Mouse (Mus musculus) WW6 (cell line): ENCODE data around the gene Pfkfb3.
"Not testable (repeated sequence)": the region's sequence is repeated elsewhere in the genome, so short reads cannot be mapped to it uniquely, and the experiment has no call there.

ENCODE experiments used
- DNase-seq: peaks from one replicate; pipeline ENCODE4 v3.0.0-alpha.2; 2013; ENCODE audit warnings: low read depth, low spot score

The Pfkfb3 gene

DNA sequence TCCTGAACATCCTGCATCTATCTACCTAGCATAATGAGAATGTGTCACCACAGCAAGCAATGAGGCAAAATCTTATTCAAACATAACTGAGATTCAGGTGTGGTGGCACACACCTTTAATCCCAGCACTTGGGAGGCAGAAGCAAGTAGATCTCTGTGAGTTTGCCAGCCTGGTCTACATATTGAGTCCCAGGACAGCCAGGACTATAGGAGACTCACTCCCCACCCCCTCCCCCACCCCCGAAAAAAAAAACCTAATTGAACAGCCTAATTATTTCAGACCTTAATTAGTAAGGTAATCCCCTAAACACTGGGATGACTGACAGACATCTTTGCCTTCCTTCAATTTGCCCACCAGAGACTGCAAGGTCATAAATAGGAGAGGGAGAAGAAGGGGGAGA is 2.2 kb downstream of the Pfkfb3 start:
- DNase-seq, result no peak

DNA sequence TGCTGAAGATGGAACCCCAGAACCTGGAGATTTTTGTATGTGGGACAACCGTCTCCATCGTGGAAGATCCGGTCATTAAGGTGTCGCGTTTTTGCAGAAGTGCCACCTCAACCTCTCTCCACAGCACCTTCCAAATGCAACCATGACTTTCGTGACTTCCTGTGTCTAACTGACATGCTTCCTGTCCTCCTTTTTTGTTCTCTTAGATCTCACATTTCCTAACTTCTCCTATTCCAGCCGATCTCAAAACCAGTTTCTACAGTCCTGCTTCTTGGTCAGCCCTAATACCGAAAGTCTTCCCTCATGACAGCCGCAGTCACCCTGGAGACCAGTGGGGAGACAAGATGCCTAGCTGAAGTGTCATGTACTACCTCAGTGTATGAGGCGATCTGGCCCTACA is 5.4 kb downstream of the Pfkfb3 start:
- no peak for DNase-seq

- DNase-seq, result no peak
Observed at GRCm38 (mm10) chr2:11547609-11548008, 6.3 kb downstream of the Pfkfb3 start.

DNA sequence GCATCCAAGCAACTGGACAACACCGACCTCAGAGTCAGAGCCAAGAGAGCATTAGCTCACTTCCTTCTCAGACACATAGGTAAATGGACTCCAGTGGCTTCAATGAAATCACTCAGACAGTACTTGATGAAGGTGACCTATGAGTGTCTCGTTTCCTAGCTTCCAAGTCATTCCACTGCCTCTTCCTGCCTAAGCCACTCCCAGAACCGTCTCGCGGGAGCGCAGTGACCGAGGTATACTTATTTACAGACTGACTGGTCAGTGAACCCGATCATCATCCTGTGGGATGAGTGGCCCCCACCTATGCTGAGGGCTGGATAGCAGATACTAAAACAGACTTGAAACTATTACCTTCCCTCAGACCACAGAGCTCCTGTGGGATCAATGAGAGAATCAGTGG is 7.8 kb downstream of the Pfkfb3 start:
- no peak for DNase-seq

DNA sequence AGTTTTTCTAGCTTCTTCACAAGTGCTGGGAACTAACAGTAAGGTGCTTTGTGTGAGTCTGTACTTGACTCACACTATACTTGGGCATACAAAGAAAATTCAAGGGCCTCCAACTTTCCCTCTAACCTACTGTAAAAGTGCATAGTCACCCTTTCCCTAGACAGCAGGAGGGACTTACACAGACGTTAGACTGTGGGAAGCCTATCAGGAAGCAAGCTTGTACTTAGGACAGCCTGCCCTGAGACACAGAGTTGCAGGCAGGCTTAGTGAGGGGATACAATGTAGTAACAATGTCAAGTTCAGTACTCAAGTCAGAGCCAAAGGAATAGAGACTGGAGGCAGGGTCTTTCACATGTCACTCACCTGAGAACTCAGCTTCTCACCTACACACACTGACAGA is 8.5 kb downstream of the Pfkfb3 start:
- no peak for DNase-seq

DNA sequence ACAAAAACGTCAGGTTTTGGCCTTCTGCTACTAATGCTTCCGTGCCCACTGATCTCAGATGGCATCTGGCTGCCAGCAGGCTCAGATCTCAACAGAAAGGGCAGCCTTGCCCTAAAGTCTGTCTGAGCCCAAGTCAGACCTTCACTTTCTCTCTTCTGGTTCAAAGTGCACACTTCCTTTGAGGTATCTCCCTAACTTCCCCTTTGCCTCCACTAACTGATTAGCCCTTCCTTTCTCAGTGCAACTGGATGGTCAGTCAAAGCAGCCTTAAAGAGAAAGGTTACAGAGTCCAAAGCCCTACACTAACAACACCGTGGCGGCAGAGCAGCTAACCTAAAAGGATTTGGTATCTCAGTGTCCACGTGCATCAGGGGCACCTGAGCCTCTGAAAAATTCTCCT is 9.5 kb downstream of the Pfkfb3 start:
- no peak for DNase-seq

DNA sequence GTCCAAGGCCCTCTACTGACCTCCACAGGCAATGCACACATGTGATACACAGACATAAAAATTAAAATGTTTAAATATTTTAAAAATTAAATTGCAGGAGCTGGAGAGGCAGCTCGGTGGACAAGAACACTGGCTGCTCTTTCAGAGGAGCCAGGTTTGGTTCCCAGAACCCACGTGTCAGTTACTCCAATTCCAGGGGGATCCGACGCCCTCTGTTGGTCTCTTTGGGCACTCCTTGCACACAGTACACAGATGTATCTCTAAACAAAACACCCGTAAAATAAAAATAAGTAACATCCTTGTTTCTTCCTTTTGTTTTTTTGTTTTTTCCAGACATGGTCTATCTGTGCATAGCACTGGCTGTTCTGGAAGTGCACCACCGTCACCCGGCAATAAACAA is 10.7 kb downstream of the Pfkfb3 start:
- DNase-seq, result no peak

DNA sequence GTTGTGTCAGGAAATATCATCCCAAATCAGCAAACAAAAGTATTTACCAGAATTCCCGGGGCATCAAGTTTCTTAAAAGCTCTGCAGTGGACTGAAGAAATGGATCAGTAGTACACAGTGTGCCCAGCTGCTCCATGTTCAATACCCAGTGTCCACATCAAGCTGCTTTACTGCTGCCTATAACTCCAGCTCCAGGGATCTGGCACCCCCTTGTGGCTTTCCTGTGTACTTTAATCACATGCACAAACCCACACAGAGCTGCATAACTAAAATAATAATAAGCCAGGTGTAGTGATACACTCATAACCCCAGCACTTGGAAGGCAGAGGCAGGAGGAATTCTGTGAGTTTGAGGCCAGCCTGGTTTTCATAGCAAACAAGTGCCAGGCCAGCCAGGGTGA is 11.2 kb downstream of the Pfkfb3 start:
- DNase-seq, result no peak

GRCm38 (mm10) chr2:11542121-11542520 is 11.8 kb downstream of the Pfkfb3 start:
- DNase-seq, result no peak

DNA sequence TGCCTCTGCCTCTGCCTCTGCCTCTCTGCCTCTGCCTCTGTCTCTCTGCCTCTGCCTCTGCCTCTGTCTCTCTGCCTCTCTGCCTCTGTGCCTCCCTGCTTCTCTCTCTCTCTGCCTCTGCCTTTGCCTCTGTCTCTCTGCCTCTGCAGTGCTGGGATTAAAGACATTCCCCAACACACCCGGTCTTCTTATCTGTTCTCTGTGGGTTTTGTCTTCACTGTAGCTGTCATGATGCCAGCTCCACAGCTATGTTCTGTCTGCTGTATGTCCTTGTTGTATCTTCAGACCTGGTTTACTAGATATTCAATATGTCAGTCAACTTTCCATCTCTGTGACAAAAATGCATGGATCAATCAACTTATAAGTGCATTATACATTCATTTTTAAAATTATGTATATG is 12.3 kb downstream of the Pfkfb3 start:
- DNase-seq, result not testable (repeated sequence)

DNA sequence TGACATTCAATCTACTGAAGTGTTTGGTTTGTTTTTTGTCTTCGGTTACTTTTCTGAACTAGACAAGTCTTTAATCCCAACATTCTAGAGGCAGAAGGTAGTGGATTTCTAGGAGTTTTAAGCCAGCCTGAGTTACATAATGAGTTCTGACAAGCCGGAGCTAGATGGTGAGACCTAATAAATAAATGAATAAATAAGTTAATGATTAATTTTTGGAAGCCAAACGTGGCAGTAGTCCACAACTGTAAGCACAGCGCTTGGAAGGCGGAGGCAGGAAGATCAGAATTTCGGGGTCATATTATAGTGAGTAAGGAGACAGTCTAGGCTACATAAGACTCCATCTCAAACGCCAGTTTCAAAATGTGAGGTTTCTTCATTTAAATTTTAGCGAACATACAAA is 17.9 kb downstream of the Pfkfb3 start:
- no peak for DNase-seq

DNA sequence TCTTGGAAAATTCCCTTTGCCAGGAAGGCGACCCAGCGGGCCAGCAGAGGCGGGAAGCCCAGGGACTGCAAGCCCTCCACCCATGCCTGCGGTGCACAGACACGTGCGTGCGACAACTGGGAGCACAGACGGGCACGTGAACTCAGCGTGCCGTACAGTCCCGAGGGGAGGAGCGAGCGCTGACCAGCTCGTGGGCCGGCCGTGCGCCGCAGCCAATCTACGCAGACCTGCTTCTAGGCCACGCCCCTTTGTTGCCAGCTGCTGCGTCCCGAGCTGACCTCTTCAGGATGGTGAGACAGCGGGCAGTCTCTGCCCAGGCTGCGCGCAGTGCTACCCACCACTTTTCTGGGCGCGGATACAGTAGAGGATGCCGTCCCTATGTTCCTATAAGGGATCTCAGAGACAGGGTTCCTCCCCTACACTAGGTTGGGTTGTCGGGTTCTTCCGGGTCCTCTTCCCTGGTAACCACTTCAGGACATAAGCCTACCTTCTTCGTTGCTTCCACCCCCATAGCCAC is 18.4 kb downstream of the Pfkfb3 start:
- DNase-seq, result peak; percentile 86

DNA sequence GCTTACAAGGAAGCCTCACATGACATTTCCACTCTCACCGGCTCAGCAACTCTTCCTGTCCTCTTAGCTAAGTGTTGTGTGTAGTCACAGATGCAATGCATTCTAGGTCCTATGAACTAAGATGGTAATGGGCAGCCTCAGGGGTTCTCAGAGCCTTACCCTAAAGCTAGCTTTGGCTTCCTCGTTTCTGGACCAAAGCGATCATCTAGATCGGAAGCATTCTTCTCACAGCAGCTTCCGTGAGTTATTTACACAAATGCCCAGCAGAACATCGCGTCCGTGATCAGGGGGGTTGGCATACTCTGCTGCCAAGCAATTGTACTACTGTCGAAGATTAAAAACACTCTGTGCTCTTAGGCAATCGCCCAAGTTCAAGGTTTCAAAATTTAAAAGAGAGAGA is 19.1 kb downstream of the Pfkfb3 start:
- no peak for DNase-seq

GRCm38 (mm10) chr2:11530101-11530500 is 23.8 kb downstream of the Pfkfb3 start:
- no peak for DNase-seq

DNA sequence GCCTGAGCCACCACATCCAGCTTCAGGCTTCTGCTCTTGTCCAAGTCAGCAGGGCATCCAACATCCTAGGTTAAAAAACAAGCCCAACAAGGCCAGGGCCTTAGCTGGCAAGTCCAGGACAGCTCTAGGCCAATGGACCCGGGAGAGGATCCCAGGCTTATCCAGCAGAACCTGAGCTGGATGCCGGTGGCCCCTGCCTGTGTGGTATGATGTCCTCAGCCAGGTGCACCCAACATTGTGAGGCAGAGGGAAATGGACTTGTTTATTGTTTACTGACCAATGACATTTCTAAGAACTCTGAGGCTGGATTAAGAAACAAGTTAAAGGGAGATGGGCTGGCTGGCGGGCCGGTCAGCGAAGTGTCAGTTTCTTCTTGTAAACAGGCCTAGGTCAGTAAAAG is 27.8 kb downstream of the Pfkfb3 start:
- no peak for DNase-seq

DNA sequence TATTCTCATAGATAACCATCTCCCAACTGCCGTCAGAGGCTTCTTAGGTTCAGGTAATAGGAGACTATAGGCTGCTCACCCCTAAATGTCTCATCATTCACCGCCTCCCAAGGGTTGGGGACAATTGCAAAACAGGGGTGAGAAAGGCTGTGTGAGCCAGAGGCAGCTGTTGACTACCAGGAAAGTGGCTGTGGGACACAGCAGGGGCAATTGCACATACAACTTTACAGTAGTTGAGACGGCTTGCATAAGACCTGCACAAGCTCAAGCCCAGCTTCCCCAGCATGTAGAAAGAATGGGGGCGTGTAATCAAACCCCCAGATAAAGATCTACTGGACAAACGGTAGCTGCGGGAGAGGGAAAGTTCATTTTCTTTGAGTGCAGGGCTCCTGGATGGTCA is 29.1 kb downstream of the Pfkfb3 start:
- no peak for DNase-seq

DNA sequence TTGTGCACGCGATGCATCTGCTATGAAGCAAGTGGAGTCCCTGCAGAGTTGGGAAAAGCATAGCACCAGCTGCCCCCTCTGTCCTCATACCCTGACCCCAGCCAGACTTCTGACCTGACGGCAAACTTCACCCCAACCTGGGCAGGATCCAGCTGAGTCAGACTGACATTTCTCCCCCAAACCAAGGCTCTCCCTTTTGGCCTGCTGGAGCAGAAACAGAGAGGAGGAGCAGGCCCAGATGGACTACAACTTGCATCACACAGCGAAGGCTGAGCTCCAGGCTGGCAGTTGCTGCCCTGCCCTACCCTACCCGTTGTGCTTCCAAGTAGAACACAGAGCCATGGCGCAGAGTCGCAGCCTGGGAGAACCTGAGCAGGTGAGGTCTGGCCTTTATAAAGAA is 32.1 kb downstream of the Pfkfb3 start:
- DNase-seq, result no peak

- DNase-seq, result no peak
Observed at GRCm38 (mm10) chr2:11520786-11521185, 33.1 kb downstream of the Pfkfb3 start.

DNA sequence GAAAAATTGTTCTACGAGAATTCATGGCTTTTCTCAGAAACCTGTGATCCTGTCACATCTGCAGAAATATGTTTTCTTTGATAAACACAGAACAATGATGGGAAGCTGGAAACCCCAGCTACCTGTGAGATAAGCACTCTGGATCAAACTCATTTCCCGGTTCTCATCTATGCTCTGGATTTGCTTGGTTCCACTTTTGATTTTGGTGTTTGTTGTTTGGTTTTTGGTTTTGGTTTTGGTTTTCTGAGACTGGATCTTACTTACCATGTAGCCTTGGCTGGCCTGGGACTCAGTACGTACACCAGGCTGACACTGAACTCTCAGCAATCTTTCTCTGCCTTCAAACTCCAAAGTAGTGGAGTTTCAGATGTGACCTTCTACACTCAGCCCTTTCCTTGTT is 38.0 kb downstream of the Pfkfb3 start:
- no peak for DNase-seq

GRCm38 (mm10) chr2:11513057-11513967 is 40.6 kb downstream of the Pfkfb3 start:
- no peak for DNase-seq

DNA sequence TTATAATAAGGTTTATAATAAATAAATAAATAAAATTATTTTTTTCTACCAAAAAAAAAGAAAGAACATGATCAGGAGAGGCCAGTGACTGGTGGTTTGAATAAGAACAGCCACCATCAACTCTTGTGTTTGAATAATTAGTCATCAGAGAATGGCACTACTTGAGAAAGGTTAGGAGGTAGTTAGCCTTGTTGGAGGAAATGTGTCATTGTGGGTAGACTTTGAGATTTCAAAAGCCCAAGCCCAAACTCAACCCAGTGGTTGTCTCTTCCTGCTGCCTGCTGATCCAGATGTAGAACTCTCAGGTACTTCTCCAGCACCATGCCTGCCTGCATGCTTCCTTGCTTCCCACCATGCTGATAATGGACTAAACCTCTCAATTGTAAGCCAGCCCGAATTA is 41.8 kb downstream of the Pfkfb3 start:
- DNase-seq, result no peak

DNA sequence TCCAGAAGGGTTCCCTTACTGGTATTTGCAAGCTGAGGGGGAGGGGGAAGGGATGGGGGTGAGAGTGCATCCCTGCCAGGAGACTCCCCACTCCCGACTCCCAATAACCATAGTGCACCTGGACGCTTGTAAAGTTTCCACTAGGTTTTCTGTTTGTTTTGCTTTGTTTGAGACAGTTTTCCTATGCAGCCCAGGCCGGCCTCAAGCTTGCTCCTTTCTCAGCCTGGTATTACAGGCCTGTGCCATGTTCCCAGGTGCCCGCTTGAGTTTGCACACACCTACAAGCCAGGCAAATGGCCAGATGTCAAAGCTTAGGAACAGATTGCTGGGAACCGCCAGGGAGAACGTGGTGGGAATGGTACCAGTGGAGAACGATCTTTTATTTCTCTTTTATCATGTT is 50.1 kb downstream of the Pfkfb3 start:
- no peak for DNase-seq

DNA sequence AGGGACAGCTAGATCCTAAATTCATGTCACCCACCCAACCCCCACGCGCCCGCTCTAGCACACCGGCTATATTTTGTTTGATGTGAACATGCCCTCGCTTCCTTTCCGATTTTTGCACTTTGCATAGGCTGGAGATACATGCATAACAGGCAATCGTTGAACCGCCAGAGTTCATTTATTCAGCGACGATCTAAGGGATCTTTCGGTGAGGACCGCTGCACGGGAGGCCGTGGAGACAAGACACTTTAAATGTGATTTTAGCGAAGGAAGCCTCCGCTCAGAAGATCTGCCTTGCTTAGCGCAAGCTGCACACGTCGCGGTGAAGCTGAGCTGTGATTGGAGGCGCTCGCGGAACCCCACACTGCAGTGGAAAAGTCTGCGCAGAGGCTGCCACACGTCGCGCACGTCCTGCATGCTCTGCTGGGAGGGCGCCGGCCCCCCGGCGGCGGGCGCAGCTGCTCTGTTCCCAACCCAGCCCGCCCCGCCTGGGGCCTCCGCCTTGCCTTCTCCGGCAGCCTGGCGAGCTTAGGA is 50.9 kb downstream of the Pfkfb3 start:
- peak; percentile 29 for DNase-seq
